Mouse (Mus musculus) myocyte (in vitro differentiated cells): ENCODE results near the gene Krt18.
A peak's percentile ranks its signal among the peaks of the same experiment; 100 is the strongest.

Experiments used
- MAX ChIP-seq: IDR thresholded peaks from one replicate; pipeline ENCODE4 v1.6.1; 2011; ENCODE audit warnings: low read depth, mild to moderate bottlenecking, control low read depth
- MYOG ChIP-seq, 3 experiments: IDR thresholded peaks; one replicate each; pipeline ENCODE4 v1.6.1; 2011; ENCODE audit warnings: control low read depth in 2 of 3, low read depth in 2 of 3, mild to moderate bottlenecking in 2 of 3; ENCODE audit not compliant: insufficient read length in 2 of 3, control insufficient read depth in 1 of 3, insufficient read depth in 1 of 3
- POLR2A ChIP-seq: IDR thresholded peaks from one replicate; pipeline ENCODE4 v1.6.1; 2011; ENCODE audit warnings: low read depth, mild to moderate bottlenecking, control low read depth, moderate library complexity; ENCODE audit not compliant: insufficient read length
- REST ChIP-seq: IDR thresholded peaks from one replicate; pipeline ENCODE4 v1.6.1; 2011; ENCODE audit warnings: mild to moderate bottlenecking, control low read depth, moderate library complexity; ENCODE audit not compliant: insufficient read depth, insufficient read length

- TF ChIP-seq POLR2A (peak; percentile 71), MYOG (IDR thresholded peaks at IDR 0.05; ENCODE audit: control insufficient read depth in 1 of 3, insufficient read depth in 1 of 3, insufficient read length in 2 of 3, low read depth in 2 of 3) (peak in 1 of 3 experiments; percentile 39), MAX (no peak), REST (no peak)
These were observed 45.6 kb downstream of the Krt18 start, which contains the start of gene Eif4b for GRCm38 (mm10) chr15:102073559-102074069.
